Mouse (Mus musculus) spleen, adult 2 months (tissue): ENCODE measurements around the gene Omp. TPM values are rescaled to one million over a fixed set of nuclear protein-coding genes. Genes with fewer than 3 reads are reported as not detected.

Experiments
- DNase-seq, 2 experiments: peaks; one replicate each; pipeline versions ENCODE4 v3.0.0 to v3.0.0-alpha.2; 2012 to 2021; ENCODE audit warnings: low spot score in 2 of 2, low read depth in 1 of 2
- H3K27ac ChIP-seq: fragments of 200-500 bp; 2 replicates; pipeline ENCODE4 v1.5.1; 2012; ENCODE audit warnings: low read length, inconsistent platforms; ENCODE audit not compliant: insufficient read depth
- H3K27me3 ChIP-seq: fragments of 200-500 bp; 2 replicates; pipeline ENCODE4 v1.6.1; 2012; ENCODE audit warnings: mild to moderate bottlenecking, moderate library complexity, low read length, inconsistent platforms; ENCODE audit not compliant: control insufficient read depth, insufficient read depth
- H3K36me3 ChIP-seq: fragments of 200-500 bp; 2 replicates; pipeline ENCODE4 v1.6.1; 2012; ENCODE audit warnings: mild to moderate bottlenecking, low read length, inconsistent platforms; ENCODE audit not compliant: control insufficient read depth, insufficient read depth
- H3K4me1 ChIP-seq: fragments of 200-500 bp; 2 replicates; pipeline ENCODE4 v1.6.1; 2011; ENCODE audit warnings: inconsistent platforms; ENCODE audit not compliant: control insufficient read depth, insufficient read depth, insufficient read length
- H3K4me3 ChIP-seq: fragments of 200-500 bp; 2 replicates; pipeline ENCODE4 v1.5.1; 2011; ENCODE audit warnings: mild to moderate bottlenecking, inconsistent platforms; ENCODE audit not compliant: insufficient read depth, insufficient read length; ENCODE audit errors: extremely low read depth
- CTCF ChIP-seq: fragments of 200-500 bp; IDR thresholded peaks from 2 replicates; pipeline ENCODE4 v1.5.1; 2011; ENCODE audit warnings: mild to moderate bottlenecking, inconsistent platforms; ENCODE audit not compliant: insufficient read depth, insufficient read length, insufficient replicate concordance; ENCODE audit errors: extremely low read depth
- POLR2A ChIP-seq: fragments of 200-500 bp; IDR thresholded peaks from 2 replicates; pipeline ENCODE4 v1.6.1; 2011; ENCODE audit warnings: low read depth, low read length, inconsistent platforms
- WGBS: fragments of 180-500 bp; shearing (Covaris S2); methylation state at CpG from one replicate; pipeline ENCODE4 v1.1.7; 2018; 5-methylcytosine and 5-hydroxymethylcytosine counted together
- polyA plus RNA-seq: library from polyadenylated mRNA; depleted of rRNA; stranded (reverse); fragments of >200 nt; gene quantifications from 2 replicates; pipeline ENCODE4 v1.2.3, GENCODE M21; 2012

Omp gene
- polyA plus RNA-seq, 1 experiment: 0.60 TPM

GRCm38 (mm10) chr7:98149802-98150201 is 4.5 kb upstream of the Omp start:
- no peaks in the 10 kb centered on the region for H3K36me3 ChIP-seq
- 72% methylated on average over 3 of the region's 3 CpGs for WGBS
- no peak for TF ChIP-seq CTCF
- no peak for TF ChIP-seq POLR2A
- DNase-seq: no peak
- no peak overlapping the region for H3K4me3 ChIP-seq
- H3K4me1 ChIP-seq: no peaks in the 10 kb centered on the region
- no peak overlapping the region for H3K27ac ChIP-seq
- H3K27me3 ChIP-seq: no peaks in the 10 kb centered on the region

GRCm38 (mm10) chr7:98148721-98149407 is 3.6 kb upstream of the Omp start:
- WGBS: 92% methylated on average over 10 of the region's 10 CpGs

GRCm38 (mm10) chr7:98147766-98148165 is 2.5 kb upstream of the Omp start:
- Histone ChIP-seq H3K27ac (no peak overlapping the region), H3K4me3 (no peak overlapping the region), H3K4me1 (no peaks in the 10 kb centered on the region), H3K27me3 (no peaks in the 10 kb centered on the region), H3K36me3 (no peaks in the 10 kb centered on the region)
- DNase-seq: no peak
- WGBS: 85% methylated on average over 8 of the region's 8 CpGs
- no peak for TF ChIP-seq CTCF
- no peak for TF ChIP-seq POLR2A

More at GRCm38 (mm10) chr7:98148721-98149407, 3.6 kb upstream of the Omp start:
- Histone ChIP-seq H3K27ac (no peak overlapping the region), H3K27me3 (no peaks in the 10 kb centered on the region), H3K4me1 (no peaks in the 10 kb centered on the region), H3K36me3 (no peaks in the 10 kb centered on the region), H3K4me3 (no peak overlapping the region)
- DNase-seq: no peak
- no peak for TF ChIP-seq POLR2A
- no peak for TF ChIP-seq CTCF

DNA sequence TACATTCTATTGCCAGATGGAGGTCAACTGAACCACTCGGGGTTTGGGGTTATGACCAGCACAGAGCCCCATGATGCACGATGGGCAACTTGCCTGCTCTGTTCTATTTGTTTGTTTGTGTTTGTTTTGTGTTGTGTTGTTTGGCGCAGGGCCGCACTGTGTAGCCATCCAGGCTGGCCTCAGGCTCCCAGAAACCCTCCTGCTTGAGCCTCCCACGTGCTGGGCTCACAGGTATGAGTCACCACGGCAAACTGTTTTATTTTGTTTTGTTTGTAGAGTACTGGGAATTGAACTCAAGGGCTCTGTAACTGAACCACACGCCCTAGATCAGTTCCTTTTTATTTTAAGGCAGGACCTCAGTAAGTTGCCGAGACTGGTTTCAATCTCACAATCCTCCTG is 1.1 kb upstream of the Omp start:
- no peaks in the 10 kb centered on the region for H3K27me3 ChIP-seq
- H3K27ac ChIP-seq: no peak overlapping the region
- TF ChIP-seq CTCF (no peak), POLR2A (no peak)
- DNase-seq: no peak
- H3K36me3 ChIP-seq: no peaks in the 10 kb centered on the region
- no peak overlapping the region for H3K4me3 ChIP-seq
- no peaks in the 10 kb centered on the region for H3K4me1 ChIP-seq
- 85% methylated on average over 8 of the region's 8 CpGs for WGBS

DNA sequence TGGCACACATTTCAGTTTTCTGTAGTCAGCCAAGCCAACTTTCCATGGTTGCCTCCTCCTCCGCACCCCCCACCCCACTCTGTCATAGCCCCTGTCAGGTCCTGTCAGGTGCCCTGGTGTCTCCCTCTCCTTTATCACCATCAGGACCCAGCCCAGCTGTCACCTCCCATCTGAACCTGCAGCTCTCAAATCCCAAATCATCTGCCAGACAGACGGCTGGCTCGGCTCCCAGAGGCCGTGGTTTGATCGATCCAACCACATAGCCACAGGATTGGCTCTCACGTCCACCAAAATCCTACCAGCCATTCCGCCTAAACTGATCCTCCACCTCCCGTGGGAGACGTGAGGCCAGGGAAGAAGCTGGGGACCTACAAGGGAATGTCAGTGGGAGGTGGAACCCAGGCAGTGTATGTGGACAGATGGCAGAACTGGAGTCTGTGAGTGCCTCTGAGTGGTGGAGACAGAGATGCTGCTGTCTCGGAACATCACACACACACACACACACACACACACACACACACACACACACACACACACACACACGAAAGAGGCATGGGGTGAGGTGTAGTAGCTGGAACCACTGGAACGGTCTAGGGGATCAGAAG is 642 bp upstream of the Omp start:
- Histone ChIP-seq H3K4me1 (no peaks in the 10 kb centered on the region), H3K27me3 (no peaks in the 10 kb centered on the region), H3K4me3 (no peak overlapping the region), H3K36me3 (no peaks in the 10 kb centered on the region), H3K27ac (no peak overlapping the region)
- WGBS: 73% methylated on average over 12 of the region's 12 CpGs
- no peak for DNase-seq
- no peak for TF ChIP-seq POLR2A
- TF ChIP-seq CTCF: no peak

DNA sequence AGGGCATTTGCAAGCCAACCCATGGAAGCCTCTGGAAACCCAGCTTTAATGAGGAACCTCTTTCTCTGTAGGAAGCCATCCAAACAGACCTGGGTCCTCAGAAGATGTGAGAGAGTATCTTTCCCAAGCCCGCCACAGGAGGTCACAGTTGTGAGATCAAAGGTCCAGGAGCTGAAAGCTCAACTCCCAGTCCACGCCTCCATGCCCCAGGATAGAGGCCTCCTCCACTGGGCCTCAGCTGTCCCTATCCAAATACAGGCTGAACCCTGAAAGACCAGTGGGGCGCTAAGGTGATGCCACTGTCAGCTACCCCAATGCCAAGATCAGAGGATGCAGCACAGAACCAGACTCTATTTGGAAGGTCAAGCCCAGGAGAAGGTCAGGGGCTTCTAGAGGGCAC is 2.7 kb downstream of the Omp start:
- Histone ChIP-seq H3K4me1 (no peaks in the 10 kb centered on the region), H3K27ac (no peak overlapping the region), H3K36me3 (no peaks in the 10 kb centered on the region), H3K4me3 (no peak overlapping the region), H3K27me3 (no peaks in the 10 kb centered on the region)
- no peak for TF ChIP-seq CTCF
- TF ChIP-seq POLR2A: no peak
- DNase-seq: no peak
- WGBS: 91% methylated on average over 3 of the region's 3 CpGs

- no peak for TF ChIP-seq POLR2A
- no peak for TF ChIP-seq CTCF
- H3K36me3 ChIP-seq: no peaks in the 10 kb centered on the region
- H3K4me3 ChIP-seq: no peak overlapping the region
- H3K27me3 ChIP-seq: no peaks in the 10 kb centered on the region
- H3K27ac ChIP-seq: no peak overlapping the region
- DNase-seq: no peak
- 96% methylated on average over 8 of the region's 8 CpGs for WGBS
- H3K4me1 ChIP-seq: no peaks in the 10 kb centered on the region
These were observed 3.1 kb downstream of the Omp start for GRCm38 (mm10) chr7:98142247-98142646.
